Mouse (Mus musculus) MEL (cell line): ENCODE measurements around the gene Nfia. TPM values are rescaled to one million over a fixed set of nuclear protein-coding genes. Genes with fewer than 3 reads are reported as not detected.

ENCODE experiments used
- DNase-seq: peaks from one replicate; pipeline ENCODE4 v3.0.0; 2011; ENCODE audit warnings: low read depth, low spot score
- H3K27ac ChIP-seq: 2 replicates; pipeline ENCODE4 v1.5.1; 2012; ENCODE audit warnings: low read depth, mild to moderate bottlenecking, control low read depth, low read length, moderate library complexity; ENCODE audit not compliant: control insufficient read depth
- H3K27me3 ChIP-seq, 2 experiments: fragments of 150-350 bp in 1 of 2; sonication (generic) in 1 of 2; 2 replicates each; pipeline ENCODE4 v1.6.1; 2012; ENCODE audit warnings: low read length in 2 of 2, mild to moderate bottlenecking in 2 of 2, improper control_type of control experiment in 1 of 2, moderate library complexity in 1 of 2; ENCODE audit not compliant: insufficient read depth in 2 of 2, control insufficient read depth in 1 of 2
- H3K36me3 ChIP-seq, 2 experiments: 2 replicates each; pipeline ENCODE4 v1.6.1; 2012 to 2014; ENCODE audit warnings: low read length in 2 of 2, improper control_type of control experiment in 1 of 2, inconsistent platforms in 1 of 2, mild to moderate bottlenecking in 1 of 2; ENCODE audit not compliant: insufficient read depth in 2 of 2, control insufficient read depth in 1 of 2
- H3K4me1 ChIP-seq, 2 experiments: fragments of 150-350 bp in 1 of 2; sonication (generic) in 1 of 2; 2 replicates each; pipeline ENCODE4 v1.6.1; 2012; ENCODE audit warnings: low read length in 2 of 2, improper control_type of control experiment in 1 of 2, mild to moderate bottlenecking in 1 of 2; ENCODE audit not compliant: insufficient read depth in 2 of 2, control insufficient read depth in 1 of 2
- H3K4me3 ChIP-seq, 2 experiments: fragments of 150-350 bp in 1 of 2; sonication (generic) in 1 of 2; 2 replicates each; pipeline ENCODE4 v1.5.1; 2012; ENCODE audit warnings: low read depth in 2 of 2, low read length in 2 of 2, mild to moderate bottlenecking in 2 of 2, moderate library complexity in 2 of 2, control low read depth in 1 of 2, improper control_type of control experiment in 1 of 2; ENCODE audit not compliant: control insufficient read depth in 1 of 2, insufficient read depth in 1 of 2
- H3K79me2 ChIP-seq: 2 replicates; pipeline ENCODE4 v1.6.1; 2012; ENCODE audit warnings: mild to moderate bottlenecking, low read length, moderate library complexity; ENCODE audit not compliant: control insufficient read depth, poor library complexity, insufficient read depth
- H3K9ac ChIP-seq: 2 replicates; pipeline ENCODE4 v1.6.1; 2012; ENCODE audit warnings: low read depth, mild to moderate bottlenecking, control low read depth, low read length, moderate library complexity; ENCODE audit not compliant: control insufficient read depth, poor library complexity, severe bottlenecking
- H3K9me3 ChIP-seq: fragments of 150-350 bp; sonication (generic); replicated peaks from 2 replicates; pipeline ENCODE4 v1.6.1; 2012; ENCODE audit warnings: mild to moderate bottlenecking, low read length, improper control_type of control experiment, moderate library complexity; ENCODE audit not compliant: insufficient read depth
- E2F4 ChIP-seq: IDR thresholded peaks from 2 replicates; pipeline ENCODE4 v1.6.1; 2011; ENCODE audit warnings: low read depth, low read length, improper control_type of control experiment, borderline replicate concordance
- EP300 ChIP-seq, 2 experiments: IDR thresholded peaks; 2 replicates each; pipeline ENCODE4 v1.6.1; 2011; ENCODE audit warnings: improper control_type of control experiment in 2 of 2, low read length in 2 of 2, low read depth in 1 of 2, mild to moderate bottlenecking in 1 of 2
- ETS1 ChIP-seq: IDR thresholded peaks from 2 replicates; pipeline ENCODE4 v1.6.1; 2012; ENCODE audit warnings: low read depth, mild to moderate bottlenecking, inconsistent platforms, low read length, improper control_type of control experiment, moderate library complexity
- GATA1 ChIP-seq: IDR thresholded peaks from 2 replicates; pipeline ENCODE4 v1.6.1; 2011; ENCODE audit warnings: low read depth, low read length, improper control_type of control experiment
- KAT2A ChIP-seq: conservative IDR thresholded peaks from 2 replicates; pipeline ENCODE4 v1.6.1; 2012; ENCODE audit warnings: low read depth, low read length, improper control_type of control experiment, inconsistent platforms
- MAFK ChIP-seq: IDR thresholded peaks from 2 replicates; pipeline ENCODE4 v1.6.1; 2011; ENCODE audit warnings: low read depth, mild to moderate bottlenecking, low read length, improper control_type of control experiment, borderline replicate concordance
- MAX ChIP-seq: IDR thresholded peaks from 2 replicates; pipeline ENCODE4 v1.6.1; 2011; ENCODE audit warnings: low read length, improper control_type of control experiment
- MYB ChIP-seq: IDR thresholded peaks from 2 replicates; pipeline ENCODE4 v1.6.1; 2011; ENCODE audit warnings: mild to moderate bottlenecking, low read depth, low read length, improper control_type of control experiment
- MYC ChIP-seq: IDR thresholded peaks from 2 replicates; pipeline ENCODE4 v1.6.1; 2011; ENCODE audit warnings: low read depth, mild to moderate bottlenecking, low read length, improper control_type of control experiment, moderate library complexity
- NELFE ChIP-seq: IDR thresholded peaks from 2 replicates; pipeline ENCODE4 v1.6.1; 2011; ENCODE audit warnings: low read depth, low read length, improper control_type of control experiment
- NRF1 ChIP-seq: IDR thresholded peaks from 2 replicates; pipeline ENCODE4 v1.6.1; 2014; ENCODE audit warnings: low read depth, mild to moderate bottlenecking, inconsistent platforms, low read length, improper control_type of control experiment, moderate library complexity; ENCODE audit not compliant: poor library complexity, insufficient read depth, severe bottlenecking
- POLR2AphosphoS5 ChIP-seq: IDR thresholded peaks from 2 replicates; pipeline ENCODE4 v1.6.1; 2012; ENCODE audit warnings: low read depth, borderline replicate concordance, mild to moderate bottlenecking, inconsistent platforms, low read length, moderate library complexity, mixed read lengths
- RCOR1 ChIP-seq: IDR thresholded peaks from 2 replicates; pipeline ENCODE4 v1.6.1; 2012; ENCODE audit warnings: low read depth, mild to moderate bottlenecking, inconsistent platforms, low read length, improper control_type of control experiment
- SIN3A ChIP-seq: IDR thresholded peaks from 2 replicates; pipeline ENCODE4 v1.6.1; 2012; ENCODE audit warnings: low read length, improper control_type of control experiment, inconsistent platforms
- TCF12 ChIP-seq: IDR thresholded peaks from 2 replicates; pipeline ENCODE4 v1.6.1; 2014; ENCODE audit warnings: low read depth, mild to moderate bottlenecking, inconsistent platforms, low read length, improper control_type of control experiment, moderate library complexity
- ZKSCAN1 ChIP-seq: IDR thresholded peaks from 2 replicates; pipeline ENCODE4 v1.6.1; 2012; ENCODE audit warnings: low read depth, mild to moderate bottlenecking, inconsistent platforms, low read length, improper control_type of control experiment, moderate library complexity
- polyA plus RNA-seq, 2 experiments: library from polyadenylated mRNA; stranded (reverse) in 1 of 2; unstranded in 1 of 2; fragments of >175 nt in 1 of 2; fragments of >200 nt in 1 of 2; gene quantifications; 2 replicates each; pipeline versions ENCODE4 v1.2.1 to v1.2.4; 2012; ENCODE audit warnings: low replicate concordance in 2 of 2, low read depth in 1 of 2; ENCODE audit not compliant: insufficient read length in 2 of 2, insufficient read depth in 1 of 2, missing spikeins in 1 of 2
- total RNA-seq: library from RNA; depleted of rRNA; stranded (reverse); fragments of 300-350 nt; gene quantifications from 2 replicates; pipeline ENCODE4 v1.2.3, GENCODE M21; 2012

Nfia gene
- total and polyA plus RNA-seq, 3 experiments, result 10.2 to 20.5 (median 13.4) TPM

GRCm38 (mm10) chr4:97839406-97840101 is 67.0 kb downstream of the Nfia start:
- H3K36me3 ChIP-seq, result peaks cover 25 to 55% of the 10 kb centered on the region in 2 experiments
- TF ChIP-seq SIN3A (no peak), RCOR1 (peak; percentile 39; the same call in 1 of the 2 replicates), MYB (no peak), TCF12 (peak; percentile 15; the same call in 1 of the 2 replicates), E2F4 (no peak), MAX (no peak), NELFE (no peak), ZKSCAN1 (no peak), POLR2AphosphoS5 (no peak), ETS1 (0 out of 2 replicates have a peak, but pooled peaks have one; percentile 29), GATA1 (peak; percentile 71), EP300 (IDR thresholded peaks at IDR 0.05; ENCODE audit: low read depth in 1 of 2, low read length in 2 of 2) (peak; percentile 58 to 69), MYC (peak; percentile 29; the same call in 1 of the 2 replicates), NRF1 (no peak)
- H3K9ac ChIP-seq, result no peak overlapping the region
- H3K4me3 ChIP-seq, result no peak overlapping the region
- H3K79me2 ChIP-seq, result peaks cover 61% of the 10 kb centered on the region
- H3K27me3 ChIP-seq, result no peaks in the 10 kb centered on the region
- peaks cover 27% of the 10 kb centered on the region in 2 experiments for H3K4me1 ChIP-seq
- no peaks in the 10 kb centered on the region for H3K9me3 ChIP-seq
- DNase-seq, result peak; percentile 65
- H3K27ac ChIP-seq, result no peak overlapping the region

GRCm38 (mm10) chr4:97840227-97841062 is 67.9 kb downstream of the Nfia start:
- no peaks in the 10 kb centered on the region for H3K9me3 ChIP-seq
- H3K9ac ChIP-seq, result no peak overlapping the region
- H3K4me3 ChIP-seq, result no peak overlapping the region
- no peak overlapping the region for H3K27ac ChIP-seq
- peaks cover 27 to 52% of the 10 kb centered on the region in 2 experiments for H3K36me3 ChIP-seq
- no peak for DNase-seq
- H3K27me3 ChIP-seq, result no peaks in the 10 kb centered on the region
- peaks cover 27 to 29% of the 10 kb centered on the region in 2 experiments for H3K4me1 ChIP-seq
- peaks cover 53% of the 10 kb centered on the region for H3K79me2 ChIP-seq
- TF ChIP-seq MAFK, result no peak
- TF ChIP-seq SIN3A, result no peak
- no peak for TF ChIP-seq KAT2A
